Mouse (Mus musculus) layer of hippocampus, adult 11-12 months (tissue): ENCODE measurements at regions not wholly inside any gene's neighbourhood (a gene's known extent, or its start where the extent isn't known, plus 50 kb on each side); places are given as distances from the start of the nearest gene placed in this dataset.
"Not testable (repeated sequence)": the region's sequence is repeated elsewhere in the genome, so short reads cannot be mapped to it uniquely, and the experiment has no call there.

ENCODE experiments used
- DNase-seq: peaks from one replicate; pipeline ENCODE4 v3.0.0; 2022; ENCODE audit warnings: low spot score

- DNase-seq = peak; percentile 55
Measured at GRCm38 (mm10) chr10:62055408-62055807, 76.5 kb upstream of the Col13a1 start.

- no peak for DNase-seq
Measured at GRCm38 (mm10) chr10:62049782-62050192, 70.9 kb upstream of the Col13a1 start.

DNA sequence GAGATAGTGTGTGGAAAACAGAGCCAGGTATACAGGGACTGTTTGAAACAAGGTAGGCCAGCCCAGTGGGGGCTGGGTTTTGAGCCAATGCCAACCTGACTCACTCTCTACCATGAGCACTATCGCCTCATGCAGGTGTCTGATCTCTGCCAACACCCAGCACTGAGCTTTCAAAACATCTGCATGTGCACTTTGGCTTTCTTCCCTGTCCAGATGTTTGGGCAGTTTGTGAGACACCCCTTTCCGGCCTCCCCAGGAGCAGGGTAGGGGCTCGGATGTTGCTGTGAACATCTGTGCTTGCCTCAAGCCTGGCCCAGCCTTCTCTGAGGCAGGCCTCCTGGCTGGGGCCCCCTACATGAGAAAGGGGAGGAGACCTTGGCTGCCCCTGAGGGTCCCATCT is 65.5 kb upstream of the Col13a1 start:
- DNase-seq = no peak

GRCm38 (mm10) chr10:62039915-62040314 is 61.0 kb upstream of the Col13a1 start:
- no peak for DNase-seq

- DNase-seq = no peak
Measured at GRCm38 (mm10) chr10:62038656-62039055, 59.7 kb upstream of the Col13a1 start.

DNA sequence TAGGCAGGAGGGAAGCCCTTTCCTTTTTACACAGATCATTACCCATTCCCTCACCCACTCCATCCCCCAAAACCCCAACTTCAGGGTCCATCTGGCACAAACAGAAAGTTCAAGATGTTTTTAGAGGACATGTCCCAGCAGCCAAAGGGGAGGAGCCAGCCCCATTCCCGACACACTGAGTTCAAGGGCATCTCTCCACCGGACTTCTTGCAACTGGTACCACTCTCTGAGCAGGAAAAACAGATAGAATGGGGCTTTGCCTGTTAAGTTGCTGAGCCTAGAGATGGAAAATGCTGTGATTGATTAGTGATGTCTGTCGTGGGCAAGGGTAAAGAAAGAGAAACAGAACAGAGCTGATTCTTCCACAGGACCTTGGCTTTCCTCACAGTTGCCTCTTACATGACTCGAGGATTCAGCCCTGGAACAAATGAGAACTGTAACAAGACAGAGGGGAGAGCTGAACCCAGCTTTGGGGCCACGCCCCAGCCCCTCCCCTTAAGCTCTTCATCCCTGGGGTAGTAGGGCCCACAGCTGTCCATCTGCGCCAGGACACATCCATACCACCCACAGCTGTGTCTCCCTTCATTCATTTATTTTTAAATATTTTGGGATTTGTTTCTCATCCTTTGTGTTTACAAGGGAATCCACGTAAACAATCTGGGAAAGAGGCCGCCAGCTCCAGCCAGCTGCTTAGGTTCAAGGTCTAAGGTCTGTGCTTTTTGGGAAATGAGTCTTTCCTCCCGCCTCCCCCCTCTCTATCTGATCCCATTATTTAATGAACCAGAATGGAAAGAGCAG is 58.7 kb upstream of the Col13a1 start:
- DNase-seq = no peak

DNA sequence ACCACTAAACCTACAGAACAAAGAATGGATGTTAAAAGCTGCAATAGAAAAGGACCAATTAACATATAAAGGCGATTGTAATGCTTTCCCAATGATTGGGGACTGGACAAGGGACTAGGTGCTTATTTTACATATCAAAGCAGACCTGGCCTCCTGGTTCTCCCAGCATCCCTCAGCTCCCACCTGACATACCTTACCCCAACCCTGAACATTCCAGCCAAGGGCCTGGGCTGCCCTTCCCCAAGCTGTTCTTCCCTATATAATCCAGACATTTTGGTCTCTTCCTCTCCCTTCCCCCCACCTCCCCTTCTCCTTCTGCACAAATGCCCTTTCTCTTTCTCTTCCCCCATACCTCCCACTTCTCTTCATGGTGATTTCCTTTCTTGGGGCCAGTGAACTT is 57.9 kb upstream of the Col13a1 start:
- no peak for DNase-seq

DNA sequence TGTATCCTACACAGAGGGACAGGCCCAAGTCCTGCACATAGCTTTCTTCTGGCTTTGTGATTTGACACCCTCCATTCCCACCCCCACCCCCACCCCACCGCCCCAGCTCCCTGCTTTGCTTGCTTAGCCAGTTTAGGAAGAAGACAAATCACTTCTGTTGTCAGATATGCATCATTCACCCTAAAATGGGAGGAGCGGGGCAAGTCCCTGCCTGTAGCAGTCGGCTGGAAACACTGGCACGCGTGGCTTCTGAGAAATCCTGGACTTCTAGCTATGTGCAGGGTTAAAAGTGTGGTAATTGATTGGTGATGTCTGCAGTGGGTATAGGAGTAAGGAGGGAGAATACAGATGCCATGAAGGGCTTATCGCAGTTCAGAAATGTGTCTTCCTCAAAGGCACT is 55.4 kb upstream of the Col13a1 start:
- DNase-seq = no peak

DNA sequence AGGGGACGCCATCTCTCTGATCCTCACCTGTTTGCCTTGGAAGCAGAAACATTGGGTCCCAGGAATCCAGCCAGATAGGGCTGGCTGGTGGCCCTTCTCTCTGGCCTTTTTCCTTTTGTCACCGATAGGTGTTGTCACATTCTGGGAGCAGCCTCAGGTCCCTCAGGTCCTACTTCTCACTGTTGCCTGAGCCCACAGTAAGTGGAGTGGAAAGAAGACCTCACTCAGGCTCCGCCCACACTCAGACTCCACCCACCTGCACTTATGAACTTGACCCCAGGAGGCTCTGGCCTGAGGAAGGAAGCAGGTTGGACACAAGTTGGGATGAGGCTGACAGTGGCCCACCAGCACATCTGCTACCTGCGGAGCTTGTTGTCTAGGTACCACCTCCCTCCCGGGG is 54.8 kb upstream of the Col13a1 start:
- DNase-seq = no peak

DNA sequence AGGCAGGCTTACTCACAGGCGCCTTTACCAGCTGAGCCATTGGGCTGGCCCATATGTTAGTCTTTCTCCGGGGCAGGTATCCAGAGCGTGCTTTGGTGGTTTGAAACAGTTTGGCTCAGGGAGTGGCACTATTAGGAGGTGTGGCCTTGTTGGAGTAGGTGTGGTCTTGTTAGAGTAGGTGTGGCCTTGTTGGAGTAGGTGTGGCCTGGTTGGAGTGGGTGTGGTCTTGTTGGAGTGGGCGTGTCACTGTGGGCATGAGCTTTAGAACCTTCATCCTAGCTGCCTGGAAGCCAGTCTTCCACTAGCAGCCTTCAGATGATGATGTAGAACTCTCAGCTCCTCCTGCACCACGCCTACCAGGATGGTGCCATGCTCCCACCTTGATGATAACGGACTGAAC is 53.1 kb upstream of the Col13a1 start:
- not testable (repeated sequence) for DNase-seq

- no peak for DNase-seq
Measured at GRCm38 (mm10) chr10:62029271-62029670, 50.4 kb upstream of the Col13a1 start.
